Mouse (Mus musculus): ENCODE data around the gene Tex12. TPM values are rescaled to one million over a fixed set of nuclear protein-coding genes. Genes with fewer than 3 reads are reported as not detected.

Tex12 gene
- polyA plus RNA-seq, 1 experiment from 2014 or later = not detected

- no peak overlapping the region for H3K27ac ChIP-seq
- no peak overlapping the region for H3K4me3 ChIP-seq (replicated peaks)
- WGBS (ENCODE audit: insufficient replicate concordance) = 56% methylated on average over 10 of the region's 10 CpGs
- peaks cover 14% of the 10 kb centered on the region for H3K36me3 ChIP-seq
- no peaks in the 10 kb centered on the region for H3K27me3 ChIP-seq
- H3K9me3 ChIP-seq (replicated peaks) = no peaks in the 10 kb centered on the region
- no peak overlapping the region for H3K4me2 ChIP-seq
- DNase-seq (no peak), ATAC-seq (ENCODE audit: low read depth) (no peak)
- peaks cover 15% of the 10 kb centered on the region; the same call in 1 of the 2 replicates for H3K4me1 ChIP-seq (replicated peaks)
- no peak overlapping the region for H3K9ac ChIP-seq
Observed at GRCm38 (mm10) chr9:50590856-50591518, 29.9 kb upstream of the Tex12 start.

- no peak overlapping the region for H3K9ac ChIP-seq
- no peaks in the 10 kb centered on the region for H3K36me3 ChIP-seq
- no peak overlapping the region for H3K4me2 ChIP-seq
- no peak overlapping the region for H3K27ac ChIP-seq
- H3K4me3 ChIP-seq (replicated peaks) = no peak overlapping the region
- no peaks in the 10 kb centered on the region for H3K27me3 ChIP-seq
- no peak for ATAC-seq (ENCODE audit: low read depth)
- H3K4me1 ChIP-seq (replicated peaks) = peaks cover 15% of the 10 kb centered on the region; the same call in 1 of the 2 replicates
- 53% methylated on average over 4 of the region's 4 CpGs for WGBS (ENCODE audit: insufficient replicate concordance)
- no peak for DNase-seq
- H3K9me3 ChIP-seq (replicated peaks) = no peaks in the 10 kb centered on the region
Observed at GRCm38 (mm10) chr9:50586955-50587354, 25.8 kb upstream of the Tex12 start.

- Histone ChIP-seq H3K9ac (no peak overlapping the region), H3K27ac (no peak overlapping the region), H3K27me3 (no peaks in the 10 kb centered on the region), H3K4me1 (replicated peaks) (0 out of 2 replicates have a peak, but pooled peaks cover 10% of the 10 kb centered on the region), H3K4me2 (no peak overlapping the region), H3K9me3 (replicated peaks) (no peaks in the 10 kb centered on the region), H3K4me3 (replicated peaks) (no peak overlapping the region), H3K36me3 (no peaks in the 10 kb centered on the region)
- DNase-seq (no peak), ATAC-seq (ENCODE audit: low read depth) (no peak)
- WGBS (ENCODE audit: insufficient replicate concordance) = 57% methylated on average over 6 of the region's 6 CpGs
Observed at GRCm38 (mm10) chr9:50585145-50585818, 24.2 kb upstream of the Tex12 start.

GRCm38 (mm10) chr9:50580370-50580769 lies 19.2 kb upstream of the Tex12 start:
- no peak for ATAC-seq (ENCODE audit: low read depth)
- WGBS (ENCODE audit: insufficient replicate concordance) = 33% methylated on average over 4 of the region's 4 CpGs

GRCm38 (mm10) chr9:50569599-50570525 lies 8.7 kb upstream of the Tex12 start:
- Histone ChIP-seq H3K36me3 (no peaks in the 10 kb centered on the region), H3K27me3 (no peaks in the 10 kb centered on the region), H3K27ac (no peak overlapping the region), H3K9ac (no peak overlapping the region), H3K9me3 (replicated peaks) (no peaks in the 10 kb centered on the region), H3K4me3 (replicated peaks) (no peak overlapping the region), H3K4me1 (replicated peaks) (no peaks in the 10 kb centered on the region), H3K4me2 (no peak overlapping the region)
- DNase-seq = no peak
- WGBS (ENCODE audit: insufficient replicate concordance) = 56% methylated on average over 10 of the region's 10 CpGs
- no peak for ATAC-seq (ENCODE audit: low read depth)

More at GRCm38 (mm10) chr9:50580370-50580769, 19.2 kb upstream of the Tex12 start:
- H3K36me3 ChIP-seq = no peaks in the 10 kb centered on the region
- DNase-seq = no peak
- H3K27ac ChIP-seq = no peak overlapping the region
- H3K4me1 ChIP-seq (replicated peaks) = no peaks in the 10 kb centered on the region
- no peaks in the 10 kb centered on the region for H3K9me3 ChIP-seq (replicated peaks)
- no peak overlapping the region for H3K9ac ChIP-seq
- no peaks in the 10 kb centered on the region for H3K27me3 ChIP-seq
- H3K4me3 ChIP-seq (replicated peaks) = no peak overlapping the region
- H3K4me2 ChIP-seq = no peak overlapping the region

GRCm38 (mm10) chr9:50567881-50568280 lies 6.8 kb upstream of the Tex12 start:
- Histone ChIP-seq H3K4me2 (no peak overlapping the region), H3K27ac (no peak overlapping the region), H3K9me3 (replicated peaks) (no peaks in the 10 kb centered on the region), H3K4me3 (replicated peaks) (no peak overlapping the region), H3K36me3 (no peaks in the 10 kb centered on the region), H3K27me3 (no peaks in the 10 kb centered on the region), H3K9ac (no peak overlapping the region), H3K4me1 (replicated peaks) (no peaks in the 10 kb centered on the region)
- 67% methylated on average over 2 of the region's 2 CpGs for WGBS (ENCODE audit: insufficient replicate concordance)
- DNase-seq (no peak), ATAC-seq (ENCODE audit: low read depth) (no peak)

GRCm38 (mm10) chr9:50567372-50567771 lies 6.2 kb upstream of the Tex12 start:
- no peak overlapping the region for H3K4me2 ChIP-seq
- H3K4me3 ChIP-seq (replicated peaks) = no peak overlapping the region
- no peaks in the 10 kb centered on the region for H3K36me3 ChIP-seq
- no peaks in the 10 kb centered on the region for H3K9me3 ChIP-seq (replicated peaks)
- H3K27me3 ChIP-seq = no peaks in the 10 kb centered on the region
- H3K9ac ChIP-seq = no peak overlapping the region
- WGBS (ENCODE audit: insufficient replicate concordance) = 52% methylated on average over 4 of the region's 4 CpGs
- ATAC-seq (ENCODE audit: low read depth) (no peak), DNase-seq (no peak)
- H3K4me1 ChIP-seq (replicated peaks) = no peaks in the 10 kb centered on the region
- no peak overlapping the region for H3K27ac ChIP-seq

GRCm38 (mm10) chr9:50565940-50566339 lies 4.8 kb upstream of the Tex12 start:
- H3K9ac ChIP-seq = no peak overlapping the region
- 32% methylated on average over 4 of the region's 4 CpGs for WGBS (ENCODE audit: insufficient replicate concordance)
- ATAC-seq (ENCODE audit: low read depth) = no peak

GRCm38 (mm10) chr9:50565173-50565572 lies 4.0 kb upstream of the Tex12 start:
- 62% methylated on average over 7 of the region's 7 CpGs for WGBS (ENCODE audit: insufficient replicate concordance)
- H3K36me3 ChIP-seq = no peaks in the 10 kb centered on the region
- no peaks in the 10 kb centered on the region for H3K27me3 ChIP-seq
- H3K9me3 ChIP-seq (replicated peaks) = no peaks in the 10 kb centered on the region
- H3K4me3 ChIP-seq (replicated peaks) = no peak overlapping the region
- no peak overlapping the region for H3K9ac ChIP-seq
- ATAC-seq (ENCODE audit: low read depth) (no peak), DNase-seq (no peak)
- H3K4me2 ChIP-seq = no peak overlapping the region
- no peak overlapping the region for H3K27ac ChIP-seq
- H3K4me1 ChIP-seq (replicated peaks) = no peaks in the 10 kb centered on the region

More at GRCm38 (mm10) chr9:50565940-50566339, 4.8 kb upstream of the Tex12 start:
- Histone ChIP-seq H3K4me1 (replicated peaks) (no peaks in the 10 kb centered on the region), H3K36me3 (no peaks in the 10 kb centered on the region), H3K4me3 (replicated peaks) (no peak overlapping the region), H3K27me3 (no peaks in the 10 kb centered on the region), H3K4me2 (no peak overlapping the region), H3K27ac (no peak overlapping the region), H3K9me3 (replicated peaks) (no peaks in the 10 kb centered on the region)
- no peak for DNase-seq

GRCm38 (mm10) chr9:50561918-50562360 lies 814 bp upstream of the Tex12 start:
- H3K4me2 ChIP-seq = no peak overlapping the region
- DNase-seq = no peak
- no peaks in the 10 kb centered on the region for H3K27me3 ChIP-seq
- H3K9ac ChIP-seq = no peak overlapping the region
- no peaks in the 10 kb centered on the region for H3K9me3 ChIP-seq (replicated peaks)
- WGBS (ENCODE audit: insufficient replicate concordance) = 65% methylated on average over 2 of the region's 2 CpGs
- H3K36me3 ChIP-seq = no peaks in the 10 kb centered on the region
- no peak overlapping the region for H3K27ac ChIP-seq
- H3K4me3 ChIP-seq (replicated peaks) = no peak overlapping the region
- H3K4me1 ChIP-seq (replicated peaks) = no peaks in the 10 kb centered on the region
- no peak for ATAC-seq (ENCODE audit: low read depth)

- DNase-seq (no peak), ATAC-seq (ENCODE audit: low read depth) (no peak)
- Histone ChIP-seq H3K27ac (no peak within 1 kb of the TSS), H3K36me3 (no peaks in the 10 kb centered on the region), H3K4me3 (replicated peaks) (no peak within 1 kb of the TSS), H3K4me1 (replicated peaks) (0 out of 2 replicates have a peak, but pooled peaks cover 4% of the 10 kb centered on the region), H3K9me3 (replicated peaks) (no peaks in the 10 kb centered on the region), H3K4me2 (no peak within 1 kb of the TSS), H3K9ac (no peak within 1 kb of the TSS), H3K27me3 (no peaks in the 10 kb centered on the region)
- WGBS (ENCODE audit: insufficient replicate concordance) = 66% methylated on average over 2 of the region's 2 CpGs
Observed at GRCm38 (mm10) chr9:50555094-50555446, 6.1 kb downstream of the Tex12 start, which contains the start of gene Bco2. TSS of gene Bco2 (minus strand) at chr9:50555181.
